Mouse (Mus musculus) megakaryocyte, embryonic 14.5 days (primary cell): Measurements from ENCODE around the gene Colgalt1. TPM values are rescaled to one million over a fixed set of nuclear protein-coding genes. Genes with fewer than 3 reads are reported as not detected.

ENCODE experiments used
- H3K27me3 ChIP-seq: replicated peaks from 2 replicates; pipeline ENCODE3; 2012; ENCODE audit warnings: inconsistent platforms
- H3K36me3 ChIP-seq: replicated peaks from 2 replicates; pipeline ENCODE3; 2012; ENCODE audit warnings: low read length, inconsistent platforms, mixed read lengths
- H3K4me1 ChIP-seq: 2 replicates; pipeline ENCODE4 v1.6.1; 2012; ENCODE audit warnings: inconsistent platforms
- H3K4me3 ChIP-seq: replicated peaks from 2 replicates; pipeline ENCODE3; 2012; ENCODE audit warnings: moderate library complexity, mild to moderate bottlenecking, inconsistent platforms
- H3K9me3 ChIP-seq: 2 replicates; pipeline ENCODE4 v1.6.1; 2012; ENCODE audit warnings: inconsistent platforms
- FLI1 ChIP-seq: IDR thresholded peaks from 2 replicates; pipeline ENCODE4 v1.6.1; 2012; ENCODE audit warnings: low read length, inconsistent platforms, mixed read lengths
- GATA1 ChIP-seq: IDR thresholded peaks from 3 replicates; pipeline ENCODE4 v1.6.1; 2012; ENCODE audit warnings: mixed read lengths, low read length, inconsistent platforms, borderline replicate concordance
- polyA plus RNA-seq: library from polyadenylated mRNA; stranded (reverse); fragments of >175 nt; gene quantifications from 2 replicates; pipeline ENCODE4 v1.2.3, GENCODE M21; 2012; ENCODE audit warnings: low replicate concordance; ENCODE audit not compliant: insufficient read depth

The Colgalt1 gene
- polyA plus RNA-seq, 1 experiment = 14.0 TPM

GRCm38 (mm10) chr8:71626753-71627152, 16.0 kb downstream of the Colgalt1 start:
- no peaks in the 10 kb centered on the region for H3K27me3 ChIP-seq
- H3K4me1 ChIP-seq = peaks cover 61% of the 10 kb centered on the region
- H3K9me3 ChIP-seq = peaks cover 20% of the 10 kb centered on the region
- peaks cover 56% of the 10 kb centered on the region for H3K36me3 ChIP-seq
- TF ChIP-seq FLI1 (no peak), GATA1 (no peak)
- no peak overlapping the region for H3K4me3 ChIP-seq

- H3K36me3 ChIP-seq = peaks cover 49% of the 10 kb centered on the region
- TF ChIP-seq GATA1 (no peak), FLI1 (no peak)
Observed at GRCm38 (mm10) chr8:71627265-71628099, 16.7 kb downstream of the Colgalt1 start.

GRCm38 (mm10) chr8:71628396-71629095, 17.7 kb downstream of the Colgalt1 start:
- Histone ChIP-seq H3K4me1 (peaks cover 79% of the 10 kb centered on the region), H3K9me3 (peaks cover 2% of the 10 kb centered on the region), H3K27me3 (no peaks in the 10 kb centered on the region), H3K4me3 (peak overlapping the region; percentile 94), H3K36me3 (peaks cover 38% of the 10 kb centered on the region)
- TF ChIP-seq FLI1 = no peak
- TF ChIP-seq GATA1 = no peak

More at GRCm38 (mm10) chr8:71627265-71628099, 16.7 kb downstream of the Colgalt1 start:
- Histone ChIP-seq H3K9me3 (peaks cover 13% of the 10 kb centered on the region), H3K4me3 (peak overlapping the region; percentile 51), H3K4me1 (peaks cover 68% of the 10 kb centered on the region), H3K27me3 (no peaks in the 10 kb centered on the region)

GRCm38 (mm10) chr8:71629096-71629697, 18.4 kb downstream of the Colgalt1 start:
- TF ChIP-seq GATA1 = no peak
- no peak for TF ChIP-seq FLI1
- peak overlapping the region; percentile 94 for H3K4me3 ChIP-seq
- H3K27me3 ChIP-seq = no peaks in the 10 kb centered on the region
- no peaks in the 10 kb centered on the region for H3K9me3 ChIP-seq
- H3K4me1 ChIP-seq = peaks cover 85% of the 10 kb centered on the region
- H3K36me3 ChIP-seq = peaks cover 35% of the 10 kb centered on the region

GRCm38 (mm10) chr8:71629781-71630212, 19.0 kb downstream of the Colgalt1 start:
- no peaks in the 10 kb centered on the region for H3K9me3 ChIP-seq
- peaks cover 1% of the 10 kb centered on the region for H3K27me3 ChIP-seq
- H3K4me3 ChIP-seq = peak overlapping the region; percentile 94
- H3K4me1 ChIP-seq = peaks cover 91% of the 10 kb centered on the region
- TF ChIP-seq FLI1 = no peak
- no peak for TF ChIP-seq GATA1
- H3K36me3 ChIP-seq = peaks cover 35% of the 10 kb centered on the region

GRCm38 (mm10) chr8:71630761-71631160, 20.0 kb downstream of the Colgalt1 start:
- Histone ChIP-seq H3K4me1 (peaks cover 95% of the 10 kb centered on the region), H3K27me3 (peaks cover 9% of the 10 kb centered on the region), H3K4me3 (no peak overlapping the region), H3K9me3 (no peaks in the 10 kb centered on the region), H3K36me3 (peaks cover 35% of the 10 kb centered on the region)
- no peak for TF ChIP-seq GATA1
- TF ChIP-seq FLI1 = no peak

- TF ChIP-seq GATA1 (no peak), FLI1 (no peak)
- Histone ChIP-seq H3K36me3 (peaks cover 35% of the 10 kb centered on the region), H3K4me1 (peaks cover 98% of the 10 kb centered on the region), H3K4me3 (peak overlapping the region; percentile 18), H3K9me3 (no peaks in the 10 kb centered on the region), H3K27me3 (peaks cover 10% of the 10 kb centered on the region)
Observed at GRCm38 (mm10) chr8:71631897-71632296, 21.1 kb downstream of the Colgalt1 start.

GRCm38 (mm10) chr8:71633164-71633563, 22.4 kb downstream of the Colgalt1 start:
- TF ChIP-seq GATA1 = no peak
- TF ChIP-seq FLI1 = no peak
- Histone ChIP-seq H3K4me1 (peaks cover 98% of the 10 kb centered on the region), H3K36me3 (peaks cover 31% of the 10 kb centered on the region), H3K4me3 (peak overlapping the region; percentile 91), H3K27me3 (peaks cover 10% of the 10 kb centered on the region), H3K9me3 (no peaks in the 10 kb centered on the region)

GRCm38 (mm10) chr8:71633981-71634667, 23.3 kb downstream of the Colgalt1 start:
- peaks cover 14% of the 10 kb centered on the region for H3K27me3 ChIP-seq

More at GRCm38 (mm10) chr8:71633981-71634667, 23.3 kb downstream of the Colgalt1 start:
- no peaks in the 10 kb centered on the region for H3K9me3 ChIP-seq
- peak overlapping the region; percentile 64 for H3K4me3 ChIP-seq
- no peak for TF ChIP-seq FLI1
- peaks cover 97% of the 10 kb centered on the region for H3K4me1 ChIP-seq
- H3K36me3 ChIP-seq = peaks cover 40% of the 10 kb centered on the region
